ENCODE assay signal across 20 mouse cellular contexts in the genomic region with DNA sequence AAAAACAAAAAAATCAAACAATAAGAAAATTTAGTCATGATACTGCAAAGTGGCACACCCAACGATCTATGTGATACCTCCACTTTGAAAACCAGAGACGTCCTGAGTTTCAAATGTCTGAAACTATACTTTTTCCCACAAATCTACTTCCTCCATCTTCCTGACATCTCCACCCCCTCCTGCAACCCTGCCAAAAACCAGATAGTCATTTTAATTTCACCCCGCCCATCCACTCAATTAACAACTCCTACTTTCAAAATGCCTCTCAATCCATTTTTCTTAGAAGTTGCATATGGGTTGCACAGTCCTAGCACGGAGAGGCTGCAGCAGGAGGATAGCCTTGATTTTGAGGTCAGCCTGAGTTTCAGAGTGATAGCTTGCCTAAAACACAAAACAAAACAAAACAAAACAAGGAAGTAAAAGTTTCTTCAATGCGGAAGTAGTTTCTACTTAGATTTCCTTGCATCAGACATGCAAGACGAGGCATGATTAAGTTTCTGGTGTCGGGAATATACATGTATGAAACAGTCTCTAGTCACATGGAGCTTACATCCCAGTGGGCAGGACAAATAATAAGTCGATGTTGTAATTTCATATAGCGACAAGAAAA. TPM values are rescaled to one million over a fixed set of nuclear protein-coding genes. Genes with fewer than 3 reads are reported as not detected.
DNase-seq lines count a peak whose midpoint lies in the region; ATAC-seq and TF ChIP-seq lines count a peak whose summit lies in the region.
"Had no signal": no experiment of that assay in that cellular context is flagged by ENCODE, and none has a peak within 500 bp of the region (broad histone marks: within the 10 kb centered on the region; RNA-seq: fewer than 3 reads in every experiment).

No protein-coding gene starts in this region.

- no peak overlapping the region for H3K4me3 ChIP-seq in liver, embryonic 12.5 days
- peak overlapping the region; percentile 77 for H3K4me3 ChIP-seq in bone marrow macrophage, adult 2 months (ENCODE audit: insufficient read depth, low read length)
- H3K4me3 ChIP-seq: forebrain, embryonic 10.5 days; heart, embryonic 15.5 days; hindbrain, embryonic 15.5 days; lung, embryonic 15.5 days; neural tube, embryonic 12.5 days; stomach, embryonic 15.5 days had no signal

- peaks cover 17% of the 10 kb centered on the region for H3K4me1 ChIP-seq in liver, embryonic 12.5 days
- H3K4me1 ChIP-seq in bone marrow macrophage, adult 2 months (ENCODE audit: control insufficient read depth, insufficient read depth, low read length), result peaks cover 16% of the 10 kb centered on the region
- H3K4me1 ChIP-seq: lung, embryonic 15.5 days; stomach, embryonic 15.5 days had no signal

- no peak overlapping the region for H3K9ac ChIP-seq in liver, embryonic 12.5 days
- H3K9ac ChIP-seq: heart, embryonic 15.5 days; hindbrain, embryonic 15.5 days; lung, embryonic 15.5 days; neural tube, embryonic 12.5 days; stomach, embryonic 15.5 days had no signal

- DNase-seq in liver (no peak), A20 (ENCODE audit: low read depth, low spot score) (peak; percentile 70)
- DNase-seq in adrenal gland, adult 2 months, result no peak
- no peak for DNase-seq in kidney, postnatal 4 days
- DNase-seq: cerebellum, adult 11 months; cerebellum, postnatal 36 days; heart, adult 18-20 months; heart, postnatal 4 days; thymus, adult 18-20 months had no signal

- no peaks in the 10 kb centered on the region for H3K36me3 ChIP-seq in liver, embryonic 12.5 days
- H3K36me3 ChIP-seq: heart, embryonic 15.5 days; hindbrain, embryonic 15.5 days; lung, embryonic 15.5 days; neural tube, embryonic 12.5 days; stomach, embryonic 15.5 days had no signal

- TF ChIP-seq POLR2A in bone marrow macrophage, adult 2 months (IDR thresholded peaks at IDR 0.05; ENCODE audit: borderline replicate concordance, low read depth, low read length), result no peak

- no peak for ATAC-seq in liver, embryonic 12.5 days
- ATAC-seq in megakaryocyte, adult 5-6 weeks (ENCODE audit: poor library complexity, severe bottlenecking), result peak; percentile 58
- ATAC-seq: intestine, postnatal 0 days had no signal

- no peaks in the 10 kb centered on the region for H3K9me3 ChIP-seq in liver, embryonic 12.5 days (replicated peaks)
- H3K9me3 ChIP-seq: forebrain, embryonic 10.5 days; heart, embryonic 15.5 days; hindbrain, embryonic 15.5 days; lung, embryonic 15.5 days; neural tube, embryonic 12.5 days; stomach, embryonic 15.5 days had no signal

- H3K4me2 ChIP-seq in liver, embryonic 12.5 days, result 0 out of 2 replicates have a peak overlapping the region, but pooled peaks have one; percentile 24
- H3K4me2 ChIP-seq: heart, embryonic 15.5 days; hindbrain, embryonic 15.5 days; lung, embryonic 15.5 days; neural tube, embryonic 12.5 days; stomach, embryonic 15.5 days had no signal

- no peak for TF ChIP-seq CTCF in bone marrow macrophage, adult 2 months (IDR thresholded peaks at IDR 0.05; ENCODE audit: low read depth, low read length)

- H3K27ac ChIP-seq in liver, embryonic 12.5 days, result no peak overlapping the region
- peak overlapping the region; percentile 98 for H3K27ac ChIP-seq in bone marrow macrophage, adult 2 months (ENCODE audit: insufficient read depth, low read depth, low read length)
- H3K27ac ChIP-seq: forebrain, embryonic 10.5 days; heart, embryonic 15.5 days; hindbrain, embryonic 15.5 days; lung, embryonic 15.5 days; neural tube, embryonic 12.5 days; stomach, embryonic 15.5 days had no signal

- WGBS in liver, embryonic 12.5 days (ENCODE audit: insufficient replicate concordance), result 63% methylated on average over 9 of the region's 9 CpGs

- H3K27me3 ChIP-seq in liver, embryonic 12.5 days (replicated peaks), result no peaks in the 10 kb centered on the region
- H3K27me3 ChIP-seq: heart, embryonic 15.5 days; hindbrain, embryonic 15.5 days; lung, embryonic 15.5 days; neural tube, embryonic 12.5 days; stomach, embryonic 15.5 days had no signal

RNA-seq across cellular contexts. Expression of a gene that starts 4.7 kb away (rescaled TPM):
- 0.71 and 2.0 TPM in 2 replicates for polyA plus RNA-seq in liver, embryonic 12.5 days (2016; fragmentation: Nextera tagmentation; extraction: Ambion mirVana)
- 2.8 TPM in 2 replicates for polyA plus RNA-seq in bone marrow macrophage, adult 2 months (2012; ENCODE audit: insufficient read depth, insufficient read length, missing spikeins)
- 0.51 and 2.3 TPM in 2 replicates for total RNA-seq in megakaryocyte, adult 5-6 weeks (2015)
- 0.44 and 1.7 TPM in 2 replicates for total RNA-seq in megakaryocyte, adult 5-6 weeks (2017)
- total RNA-seq in adrenal gland, adult 2 months (2021), result 1 to 10 TPM in 1 of 2 experiments, under 1 TPM in 1; 0.86 to 1.8 TPM
- 2.9 and 4.8 TPM in 2 replicates for polyA plus RNA-seq in adrenal gland, adult 2 months (2012; rRNA removed)
- total RNA-seq: gastrocnemius, adult 18-20 months had no signal

RNA-seq across cellular contexts. Expression of a gene that starts 4.8 kb away (rescaled TPM):
- polyA plus RNA-seq in liver, embryonic 12.5 days (2016; fragmentation: Nextera tagmentation; extraction: Ambion mirVana), result 245 and 254 TPM in 2 replicates
- 222 and 223 TPM in 2 replicates for polyA plus RNA-seq in bone marrow macrophage, adult 2 months (2012; ENCODE audit: insufficient read depth, insufficient read length, missing spikeins)
- total RNA-seq in megakaryocyte, adult 5-6 weeks (2015), result 268 and 281 TPM in 2 replicates
- 99.0 and 176 TPM in 2 replicates for total RNA-seq in megakaryocyte, adult 5-6 weeks (2017)
- 100 to 1,000 TPM in 1 of 2 experiments, 10 to 100 TPM in 1; 82.6 to 161 TPM for total RNA-seq in adrenal gland, adult 2 months (2021)
- polyA plus RNA-seq in adrenal gland, adult 2 months (2012; rRNA removed), result 50.5 and 52.5 TPM in 2 replicates

RNA-seq across cellular contexts. Expression of a gene that starts 55.9 kb away (rescaled TPM):
- polyA plus RNA-seq in liver, embryonic 12.5 days (2016; fragmentation: Nextera tagmentation; extraction: Ambion mirVana), result 88.2 and 90.9 TPM in 2 replicates
- 130 and 144 TPM in 2 replicates for polyA plus RNA-seq in bone marrow macrophage, adult 2 months (2012; ENCODE audit: insufficient read depth, insufficient read length, missing spikeins)
- 196 and 214 TPM in 2 replicates for total RNA-seq in megakaryocyte, adult 5-6 weeks (2015)
- 356 and 360 TPM in 2 replicates for total RNA-seq in megakaryocyte, adult 5-6 weeks (2017)
- total RNA-seq in adrenal gland, adult 2 months (2021), result 100 to 1,000 TPM; 100 to 114 TPM
- 70.4 and 79.3 TPM in 2 replicates for polyA plus RNA-seq in adrenal gland, adult 2 months (2012; rRNA removed)

RNA-seq across cellular contexts. Expression of a gene that starts 56.2 kb away (rescaled TPM):
- polyA plus RNA-seq in liver, embryonic 12.5 days (2016; fragmentation: Nextera tagmentation; extraction: Ambion mirVana), result 30.7 and 33.8 TPM in 2 replicates
- 14.4 and 16.2 TPM in 2 replicates for polyA plus RNA-seq in bone marrow macrophage, adult 2 months (2012; ENCODE audit: insufficient read depth, insufficient read length, missing spikeins)
- 32.5 and 35.1 TPM in 2 replicates for total RNA-seq in megakaryocyte, adult 5-6 weeks (2015)
- 35.4 and 36.5 TPM in 2 replicates for total RNA-seq in megakaryocyte, adult 5-6 weeks (2017)
- total RNA-seq in adrenal gland, adult 2 months (2021), result 10 to 100 TPM; 26.5 to 35.8 TPM
- polyA plus RNA-seq in adrenal gland, adult 2 months (2012; rRNA removed), result 54.3 and 58.6 TPM in 2 replicates
